Mouse (Mus musculus): ENCODE results near the gene Gpc2.

- TF ChIP-seq CTCF (conservative IDR thresholded peaks at IDR 0.05; ENCODE audit: low read length) (no peak), NANOG (IDR thresholded peaks at IDR 0.05; ENCODE audit: borderline replicate concordance, low read length) (no peak), POU5F1 (IDR thresholded peaks at IDR 0.05; ENCODE audit: borderline replicate concordance, low read length) (no peak)
Measured at GRCm38 (mm10) chr5:138229511-138229910, 50.3 kb downstream of the Gpc2 start.
